Mouse (Mus musculus): ENCODE results near the gene Oxnad1. TPM values are rescaled to one million over a fixed set of nuclear protein-coding genes. Genes with fewer than 3 reads are reported as not detected.

Gene Oxnad1
- total and polyA plus RNA-seq, 3 experiments, result 49.5 to 54.9 (median 53.9) TPM

DNA sequence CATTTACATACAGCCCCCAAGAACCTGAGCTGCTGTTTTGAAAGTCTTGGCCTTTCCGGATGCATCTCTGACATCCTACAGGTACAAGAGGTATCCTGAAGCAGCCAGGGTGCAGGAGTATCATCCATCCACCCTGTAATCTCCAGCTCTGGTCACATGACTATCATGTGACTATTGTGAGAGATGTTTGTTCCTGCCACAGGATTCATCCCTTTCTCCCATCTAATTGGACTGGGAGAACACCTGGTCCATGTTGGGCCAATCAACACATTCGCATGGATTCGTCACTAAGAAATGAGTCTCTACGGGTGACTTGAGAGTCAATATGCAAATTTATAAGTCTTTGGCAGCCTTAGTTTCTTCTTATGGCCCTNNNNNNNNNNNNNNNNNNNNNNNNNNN, 23.8 kb upstream of the Oxnad1 start:
- Histone ChIP-seq H3K27me3 (ENCODE audit: control insufficient read depth, insufficient read depth, low read length) (no peaks in the 10 kb centered on the region), H3K36me3 (ENCODE audit: control insufficient read depth, insufficient read depth, low read length) (no peaks in the 10 kb centered on the region), H3K9ac (ENCODE audit: low read depth, low read length) (no peak overlapping the region), H3K4me3 (no peak overlapping the region), H3K27ac (no peak overlapping the region), H3K4me1 (ENCODE audit: control insufficient read depth, insufficient read depth, low read length) (no peaks in the 10 kb centered on the region), H3K79me2 (replicated peaks; ENCODE audit: control insufficient read depth, insufficient read depth, low read length) (no peaks in the 10 kb centered on the region)
- WGBS, result 92% methylated on average over 4 of the region's 4 CpGs
- TF ChIP-seq EP300 (IDR thresholded peaks at IDR 0.05; ENCODE audit: insufficient read depth, low read depth, low read length) (no peak), CTCF (IDR thresholded peaks at IDR 0.05) (no peak), POLR2A (IDR thresholded peaks at IDR 0.05; ENCODE audit: insufficient read depth, low read depth, low read length) (no peak)
- no peak for DNase-seq
- intact Hi-C loops (cut with DNase I), result no loop called here

DNA sequence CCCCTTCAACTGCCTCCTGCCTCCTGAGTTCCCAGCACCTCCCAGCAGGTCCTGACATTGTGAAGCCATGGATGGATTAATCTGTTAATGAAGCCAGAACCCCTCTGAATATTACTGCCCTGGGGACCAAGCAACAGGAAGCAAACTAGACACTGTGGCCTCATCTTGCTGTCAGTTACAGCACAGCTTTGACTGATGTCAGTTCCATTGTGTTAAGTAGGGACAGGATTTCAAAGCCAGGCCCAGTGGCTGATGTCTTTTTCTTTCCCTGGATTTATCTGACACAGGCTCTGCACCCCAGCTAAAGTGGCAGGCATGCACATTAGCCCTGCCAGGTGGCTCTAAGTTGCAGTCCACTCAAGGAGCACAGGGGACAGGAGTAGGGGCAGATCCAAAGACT, 12.4 kb upstream of the Oxnad1 start:
- intact Hi-C loops (cut with DNase I), result no loop called here
- no peaks in the 10 kb centered on the region for H3K27me3 ChIP-seq (ENCODE audit: control insufficient read depth, insufficient read depth, low read length)
- H3K36me3 ChIP-seq (ENCODE audit: control insufficient read depth, insufficient read depth, low read length), result no peaks in the 10 kb centered on the region
- H3K4me1 ChIP-seq (ENCODE audit: control insufficient read depth, insufficient read depth, low read length), result peaks cover 17% of the 10 kb centered on the region
- no peaks in the 10 kb centered on the region for H3K79me2 ChIP-seq (replicated peaks; ENCODE audit: control insufficient read depth, insufficient read depth, low read length)
- no peak overlapping the region for H3K4me3 ChIP-seq
- no peak overlapping the region for H3K9ac ChIP-seq (ENCODE audit: low read depth, low read length)
- peak overlapping the region; percentile 75 for H3K27ac ChIP-seq
- TF ChIP-seq CTCF (IDR thresholded peaks at IDR 0.05) (no peak), POLR2A (IDR thresholded peaks at IDR 0.05; ENCODE audit: insufficient read depth, low read depth, low read length) (no peak), EP300 (IDR thresholded peaks at IDR 0.05; ENCODE audit: insufficient read depth, low read depth, low read length) (no peak)
- no peak for DNase-seq

DNA sequence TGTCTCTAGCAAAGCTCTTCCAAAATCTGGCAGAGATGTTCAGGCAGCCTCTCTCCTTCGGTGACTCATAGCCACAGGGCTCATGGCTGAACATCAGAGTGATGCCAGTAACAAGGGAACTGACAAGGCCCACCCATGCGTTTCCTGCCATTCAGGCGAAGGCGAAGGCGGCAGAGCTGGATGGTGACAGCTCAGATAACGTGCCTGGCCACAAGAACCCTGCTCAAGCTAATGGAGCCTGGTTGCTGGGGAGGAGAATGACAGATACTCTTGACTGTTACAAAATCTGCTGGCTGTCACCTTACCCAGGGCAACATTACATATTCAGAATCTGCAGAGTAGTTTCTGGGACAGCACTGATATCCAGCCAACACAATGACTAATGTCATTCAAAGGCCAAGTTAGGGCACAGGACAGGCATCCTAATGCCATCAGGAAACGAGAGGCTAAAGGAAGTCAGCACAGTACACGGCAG, 11.9 kb upstream of the Oxnad1 start:
- no peak overlapping the region for H3K9ac ChIP-seq (ENCODE audit: low read depth, low read length)
- no peaks in the 10 kb centered on the region for H3K79me2 ChIP-seq (replicated peaks; ENCODE audit: control insufficient read depth, insufficient read depth, low read length)
- TF ChIP-seq EP300 (IDR thresholded peaks at IDR 0.05; ENCODE audit: insufficient read depth, low read depth, low read length) (no peak; the same call in 1 of the 2 replicates), CTCF (IDR thresholded peaks at IDR 0.05) (no peak), POLR2A (IDR thresholded peaks at IDR 0.05; ENCODE audit: insufficient read depth, low read depth, low read length) (no peak)
- peaks cover 16% of the 10 kb centered on the region for H3K4me1 ChIP-seq (ENCODE audit: control insufficient read depth, insufficient read depth, low read length)
- peak; percentile 59 to 85 for DNase-seq
- intact Hi-C loops (cut with DNase I), result no loop called here
- no peaks in the 10 kb centered on the region for H3K36me3 ChIP-seq (ENCODE audit: control insufficient read depth, insufficient read depth, low read length)
- H3K4me3 ChIP-seq, result no peak overlapping the region
- 11% methylated on average over 8 of the region's 8 CpGs for WGBS
- peak overlapping the region; percentile 75 for H3K27ac ChIP-seq
- no peaks in the 10 kb centered on the region for H3K27me3 ChIP-seq (ENCODE audit: control insufficient read depth, insufficient read depth, low read length)

DNA sequence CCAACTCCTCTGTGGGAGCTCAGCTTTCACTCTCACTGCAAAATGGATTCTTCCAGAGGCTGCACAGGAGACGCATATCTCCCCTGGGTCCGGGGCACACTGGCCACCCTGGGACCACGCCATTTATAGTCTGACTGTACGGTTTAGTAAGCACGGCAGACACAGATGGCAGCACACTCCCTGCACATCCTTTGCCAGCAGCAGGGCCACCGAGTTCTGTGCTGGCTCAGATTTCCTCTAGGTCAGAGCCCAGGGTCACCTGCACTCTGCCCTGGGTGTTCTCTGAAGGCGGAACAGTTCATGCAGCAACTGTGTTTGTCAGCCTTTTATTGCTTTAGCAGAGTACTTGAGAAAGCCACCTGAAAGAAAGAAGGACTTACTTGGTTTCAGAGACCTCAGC, 11.3 kb upstream of the Oxnad1 start:
- no peak for TF ChIP-seq POLR2A (IDR thresholded peaks at IDR 0.05; ENCODE audit: insufficient read depth, low read depth, low read length)
- TF ChIP-seq CTCF (IDR thresholded peaks at IDR 0.05), result no peak
- TF ChIP-seq EP300 (IDR thresholded peaks at IDR 0.05; ENCODE audit: insufficient read depth, low read depth, low read length), result no peak
- Histone ChIP-seq H3K79me2 (replicated peaks; ENCODE audit: control insufficient read depth, insufficient read depth, low read length) (no peaks in the 10 kb centered on the region), H3K4me3 (no peak overlapping the region), H3K9ac (ENCODE audit: low read depth, low read length) (no peak overlapping the region), H3K27ac (peak overlapping the region; percentile 75), H3K4me1 (ENCODE audit: control insufficient read depth, insufficient read depth, low read length) (peaks cover 12% of the 10 kb centered on the region), H3K27me3 (ENCODE audit: control insufficient read depth, insufficient read depth, low read length) (no peaks in the 10 kb centered on the region), H3K36me3 (ENCODE audit: control insufficient read depth, insufficient read depth, low read length) (no peaks in the 10 kb centered on the region)
- WGBS, result 55% methylated on average over 7 of the region's 7 CpGs
- no peak for DNase-seq
- intact Hi-C loops (cut with DNase I), result no loop called here

DNA sequence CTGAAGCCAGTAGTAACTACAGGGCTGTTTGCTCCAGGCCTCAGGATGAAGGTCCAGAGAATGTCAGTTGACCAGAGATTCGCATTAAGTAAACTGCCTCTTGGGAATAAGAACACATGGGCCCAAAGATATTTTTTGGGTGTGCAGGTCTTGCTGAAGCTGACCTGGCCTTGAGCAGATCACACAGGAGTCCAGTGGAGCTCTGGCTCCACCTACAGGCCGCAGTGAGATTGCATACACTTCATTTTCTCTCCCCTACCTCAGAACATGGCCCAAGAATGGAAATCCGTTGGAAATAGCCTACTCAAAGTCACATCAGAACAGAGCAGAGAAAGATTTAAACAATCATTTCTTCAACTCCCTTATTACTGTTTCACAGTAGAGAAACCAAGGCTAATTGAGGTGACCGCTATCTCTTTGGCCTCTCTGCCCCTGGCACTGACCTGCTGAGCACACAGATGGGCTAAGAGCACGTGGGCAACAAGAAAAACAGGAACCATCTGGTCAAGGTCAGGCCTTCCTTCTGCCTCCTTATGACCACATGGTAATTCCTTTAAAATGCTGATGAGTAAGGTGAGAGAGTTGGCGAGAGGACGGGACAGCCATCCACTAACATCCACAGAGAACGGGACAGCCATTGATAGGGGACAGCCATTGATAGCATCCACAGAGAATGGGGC, 8.1 kb upstream of the Oxnad1 start:
- WGBS, result 37% methylated on average over 8 of the region's 8 CpGs
- DNase-seq, result peak; percentile 66 to 84
- Histone ChIP-seq H3K27me3 (ENCODE audit: control insufficient read depth, insufficient read depth, low read length) (no peaks in the 10 kb centered on the region), H3K36me3 (ENCODE audit: control insufficient read depth, insufficient read depth, low read length) (no peaks in the 10 kb centered on the region), H3K9ac (ENCODE audit: low read depth, low read length) (no peak overlapping the region), H3K27ac (no peak overlapping the region), H3K79me2 (replicated peaks; ENCODE audit: control insufficient read depth, insufficient read depth, low read length) (no peaks in the 10 kb centered on the region), H3K4me1 (ENCODE audit: control insufficient read depth, insufficient read depth, low read length) (peaks cover 12% of the 10 kb centered on the region), H3K4me3 (no peak overlapping the region)
- peak; percentile 98 for TF ChIP-seq CTCF (IDR thresholded peaks at IDR 0.05)
- no peak for TF ChIP-seq POLR2A (IDR thresholded peaks at IDR 0.05; ENCODE audit: insufficient read depth, low read depth, low read length)
- peak; percentile 95 for TF ChIP-seq EP300 (IDR thresholded peaks at IDR 0.05; ENCODE audit: insufficient read depth, low read depth, low read length)
- intact Hi-C loops (cut with DNase I), result loop anchor here (1.0 to 2.0 kb wide), 5 partner anchors 20 to 420 kb away; no protein-coding TSS in a partner anchor

DNA sequence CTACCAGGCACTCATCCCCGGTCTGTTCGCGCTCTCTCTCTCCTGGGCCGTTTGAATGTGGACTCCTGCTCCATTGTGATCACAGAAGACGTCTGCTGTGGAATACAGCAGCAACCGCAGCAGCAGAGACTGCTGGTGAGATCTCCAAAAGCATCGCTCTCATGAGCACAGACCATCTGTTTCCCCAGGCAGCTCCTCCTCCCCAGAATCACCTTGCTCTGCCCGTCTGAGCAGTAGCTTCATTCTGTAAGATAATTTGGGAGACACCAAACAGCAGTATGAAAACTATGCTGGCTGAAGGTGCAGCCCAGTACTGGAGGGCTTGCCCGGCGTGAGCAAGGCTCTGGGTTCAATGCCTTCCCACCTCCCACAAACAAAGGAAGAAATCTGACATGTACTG, 4.1 kb upstream of the Oxnad1 start:
- no peak overlapping the region for H3K4me3 ChIP-seq
- no peaks in the 10 kb centered on the region; the same call in 1 of the 2 replicates for H3K4me1 ChIP-seq (ENCODE audit: control insufficient read depth, insufficient read depth, low read length)
- 81% methylated on average over 10 of the region's 10 CpGs for WGBS
- H3K27ac ChIP-seq, result no peak overlapping the region
- no peaks in the 10 kb centered on the region for H3K79me2 ChIP-seq (replicated peaks; ENCODE audit: control insufficient read depth, insufficient read depth, low read length)
- TF ChIP-seq EP300 (IDR thresholded peaks at IDR 0.05; ENCODE audit: insufficient read depth, low read depth, low read length) (no peak), CTCF (IDR thresholded peaks at IDR 0.05) (no peak), POLR2A (IDR thresholded peaks at IDR 0.05; ENCODE audit: insufficient read depth, low read depth, low read length) (no peak)
- H3K9ac ChIP-seq (ENCODE audit: low read depth, low read length), result no peak overlapping the region
- H3K36me3 ChIP-seq (ENCODE audit: control insufficient read depth, insufficient read depth, low read length), result peaks cover 3% of the 10 kb centered on the region
- H3K27me3 ChIP-seq (ENCODE audit: control insufficient read depth, insufficient read depth, low read length), result no peaks in the 10 kb centered on the region
- intact Hi-C loops (cut with DNase I), result no loop called here
- no peak for DNase-seq
